Mouse (Mus musculus) heart, adult 8-10 months (tissue): ENCODE data around the gene Prph. TPM values are rescaled to one million over a fixed set of nuclear protein-coding genes. Genes with fewer than 3 reads are reported as not detected.
A peak's percentile ranks its signal among the peaks of the same experiment; 100 is the strongest.

Source experiments
- DNase-seq: peaks from one replicate; pipeline ENCODE4 v3.0.0; 2022; ENCODE audit warnings: low spot score
- total RNA-seq, 4 experiments: library from RNA; stranded (reverse); gene quantifications; 2 replicates each; pipeline ENCODE4 v1.2.4; 2022

Prph gene
- total RNA-seq, result 1 to 10 TPM in 1 of 4 experiments, under 1 TPM in 3; 0.16 to 1.4 (median 0.47) TPM

- DNase-seq, result no peak
Measured at GRCm38 (mm10) chr15:99055040-99055439, at the start of gene Prph. TSS of gene Prph (plus strand) at chr15:99055174.

- no peak for DNase-seq
Measured at GRCm38 (mm10) chr15:99008801-99009241, 46.2 kb upstream of the Prph start.

GRCm38 (mm10) chr15:99010896-99011295, 44.1 kb upstream of the Prph start:
- no peak for DNase-seq

- no peak for DNase-seq
Measured at GRCm38 (mm10) chr15:99011946-99012345, 43.0 kb upstream of the Prph start.

- no peak for DNase-seq
Measured at GRCm38 (mm10) chr15:99014496-99015030, 40.4 kb upstream of the Prph start.

- no peak for DNase-seq
Measured at GRCm38 (mm10) chr15:99017355-99017761, 37.6 kb upstream of the Prph start.

- DNase-seq, result no peak
Measured at GRCm38 (mm10) chr15:99017986-99018385, 37.0 kb upstream of the Prph start.

GRCm38 (mm10) chr15:99018630-99019029, 36.3 kb upstream of the Prph start:
- DNase-seq, result no peak

- no peak for DNase-seq
Measured at GRCm38 (mm10) chr15:99019436-99019835, 35.5 kb upstream of the Prph start.

- no peak for DNase-seq
Measured at GRCm38 (mm10) chr15:99020171-99020570, 34.8 kb upstream of the Prph start.

- no peak for DNase-seq
Measured at GRCm38 (mm10) chr15:99021255-99021654, 33.7 kb upstream of the Prph start.

- DNase-seq, result peak; percentile 75
Measured at GRCm38 (mm10) chr15:99024668-99025314, 30.2 kb upstream of the Prph start.

- no peak for DNase-seq
Measured at GRCm38 (mm10) chr15:99025414-99025813, 29.6 kb upstream of the Prph start.

- no peak for DNase-seq
Measured at GRCm38 (mm10) chr15:99026259-99026658, 28.7 kb upstream of the Prph start.

GRCm38 (mm10) chr15:99027116-99027515, 27.9 kb upstream of the Prph start:
- no peak for DNase-seq

- DNase-seq, result no peak
Measured at GRCm38 (mm10) chr15:99028874-99029458, 26.0 kb upstream of the Prph start.

- DNase-seq, result peak; percentile 94
Measured at GRCm38 (mm10) chr15:99029619-99030584, 25.1 kb upstream of the Prph start, which contains the start of gene Tuba1c. TSS of gene Tuba1c (plus strand) at chr15:99029891.

- DNase-seq, result no peak
Measured at GRCm38 (mm10) chr15:99030585-99031387, 24.2 kb upstream of the Prph start.

- DNase-seq, result no peak
Measured at GRCm38 (mm10) chr15:99031388-99031675, 23.6 kb upstream of the Prph start.

- DNase-seq, result no peak
Measured at GRCm38 (mm10) chr15:99032041-99032725, 22.8 kb upstream of the Prph start.
